Mouse (Mus musculus): Measurements from ENCODE around the gene Gm10591. TPM values are rescaled to one million over a fixed set of nuclear protein-coding genes. Genes with fewer than 3 reads are reported as not detected.

Gene Gm10591
- polyA plus RNA-seq (2012; ENCODE audit: low replicate concordance), result not detected in 2 replicates

DNA sequence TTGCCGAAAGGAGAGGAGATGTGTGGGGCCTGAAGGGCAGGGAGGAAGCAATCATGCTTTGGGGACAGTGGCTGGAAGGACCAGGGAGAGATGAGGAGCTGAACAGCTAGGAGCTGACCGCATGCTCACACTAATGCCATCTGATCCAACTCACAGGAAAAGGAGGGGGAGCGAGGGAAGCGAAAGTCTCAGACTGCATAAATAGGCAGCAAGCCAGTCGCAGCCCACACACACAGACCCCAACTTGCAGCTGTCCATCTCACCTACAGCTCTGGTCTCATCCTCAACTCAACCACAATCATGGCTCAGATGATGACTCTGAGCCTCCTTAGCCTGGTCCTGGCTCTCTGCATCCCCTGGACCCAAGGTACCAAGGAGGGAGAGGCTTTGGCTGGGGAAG is at the start of gene Gm10591:
Gm10591 (plus strand) TSS at position 301 of the 400 bp plus-strand sequence.

DNA sequence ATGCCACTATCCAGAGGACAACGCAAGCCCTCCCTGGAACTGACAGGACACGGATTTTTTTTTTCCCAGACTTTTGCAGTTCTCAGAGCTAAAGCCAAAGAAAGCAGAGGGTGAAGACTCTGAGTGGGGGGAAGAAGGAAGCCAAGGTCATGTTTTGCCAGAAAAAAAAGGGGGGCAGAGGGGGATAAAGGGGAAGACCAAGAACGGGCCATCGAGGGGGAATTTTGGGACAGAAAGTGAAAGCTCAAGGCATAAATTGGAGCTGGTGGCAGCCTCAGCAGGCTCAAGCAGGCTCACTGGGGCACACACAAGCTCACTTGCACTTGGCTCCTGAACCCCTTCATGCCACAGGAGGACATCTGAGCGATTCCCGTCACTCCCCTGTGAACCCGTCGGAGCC is 17.4 kb downstream of the Gm10591 start, which contains the start of gene Gm2564:
Gm2564 (plus strand) TSS at position 301 of the 400 bp plus-strand sequence.

DNA sequence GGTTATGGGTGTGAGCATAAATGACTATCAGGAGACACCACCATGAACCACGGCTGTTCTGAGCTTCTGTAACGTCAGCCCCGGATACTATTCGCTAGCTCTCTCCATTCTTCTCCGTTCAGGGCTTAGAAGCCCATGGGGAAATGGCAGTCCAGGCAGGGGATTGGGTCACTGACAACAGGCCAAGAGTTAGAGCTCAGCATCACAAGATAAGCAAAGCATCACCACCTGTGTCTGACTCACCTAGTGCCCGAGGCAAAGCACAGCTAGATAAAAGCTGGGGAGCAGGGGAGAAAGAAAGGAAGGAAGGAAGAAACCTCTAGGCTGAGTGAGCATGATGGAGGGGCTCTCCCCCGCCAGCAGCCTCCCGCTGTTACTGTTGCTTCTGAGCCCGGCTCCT is 43.0 kb downstream of the Gm10591 start, which contains the start of gene Ccl27b:
Ccl27b (plus strand) TSS at position 301 of the 400 bp plus-strand sequence.

DNA sequence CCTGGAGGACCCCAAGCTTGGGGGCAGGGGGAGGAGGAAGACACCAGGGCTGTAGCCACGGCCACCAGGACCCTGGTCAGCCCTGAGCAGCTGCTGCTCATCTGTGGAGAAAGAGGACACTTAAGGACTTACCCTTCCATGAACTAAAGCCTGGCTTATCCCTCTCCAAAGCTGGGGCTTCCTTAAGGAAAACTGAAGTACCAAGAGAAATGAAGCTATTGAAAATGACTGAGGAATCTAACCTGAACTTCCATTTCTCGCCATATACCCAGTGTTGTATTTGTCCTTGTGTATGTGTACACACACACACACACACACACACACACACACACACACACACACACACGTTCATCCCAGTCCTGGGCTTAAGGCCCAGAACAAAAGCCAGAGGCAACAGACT is 49.8 kb downstream of the Gm10591 start, which contains the start of gene Il11ra2:
Il11ra2 (minus strand) TSS at position 101 of the 400 bp plus-strand sequence.

Other genes with a start within 250 kb of the Gm10591 start
- not detected in 2 replicates for gene Gm21586, start 172.8 kb upstream of the Gm10591 start, polyA plus RNA-seq (2012; ENCODE audit: low replicate concordance)
- not detected in 2 replicates for gene Gm2163, start 145.4 kb upstream of the Gm10591 start, polyA plus RNA-seq (2012; ENCODE audit: low replicate concordance)
- gene Fam205a2, start 84.0 kb upstream of the Gm10591 start, polyA plus RNA-seq (2012; ENCODE audit: low replicate concordance), result not detected in 2 replicates
- gene Gm2564, start 17.5 kb downstream of the Gm10591 start, polyA plus RNA-seq (2012; ENCODE audit: low replicate concordance), result not detected in 2 replicates
- not detected in 2 replicates for gene Ccl27b, start 43.1 kb downstream of the Gm10591 start, polyA plus RNA-seq (2012; ENCODE audit: low replicate concordance)
- not detected in 2 replicates for gene Il11ra2, start 49.7 kb downstream of the Gm10591 start, polyA plus RNA-seq (2012; ENCODE audit: low replicate concordance)
- not detected in 2 replicates for gene 4930578G10Rik, start 123.3 kb downstream of the Gm10591 start, polyA plus RNA-seq (2012; ENCODE audit: low replicate concordance)
- gene Ccl19, start 144.4 kb downstream of the Gm10591 start, polyA plus RNA-seq (2012; ENCODE audit: low replicate concordance), result 0.87 TPM in 1 of 2 replicates, not detected in the other
- 11.3 TPM in 1 of 2 replicates, not detected in the other for gene Ccl21a, start 161.8 kb downstream of the Gm10591 start, polyA plus RNA-seq (2012; ENCODE audit: low replicate concordance)
- not detected in 2 replicates for gene Fam205a1, start 241.7 kb downstream of the Gm10591 start, polyA plus RNA-seq (2012; ENCODE audit: low replicate concordance)
- gene Gm12394, start 244.6 kb downstream of the Gm10591 start, polyA plus RNA-seq (2012; ENCODE audit: low replicate concordance), result not detected in 2 replicates

Measured in leukemia stem cell, adult 10-12 weeks (primary cell).